Mouse (Mus musculus) spleen, adult 2 months (tissue): Measurements from ENCODE around the gene Klk1b4.
"Not testable (repeated sequence)": the region's sequence is repeated elsewhere in the genome, so short reads cannot be mapped to it uniquely, and the experiment has no call there.

Experiments used
- CTCF ChIP-seq: fragments of 200-500 bp; IDR thresholded peaks from 2 replicates; pipeline ENCODE4 v1.5.1; 2011; ENCODE audit warnings: mild to moderate bottlenecking, inconsistent platforms; ENCODE audit not compliant: insufficient read depth, insufficient read length, insufficient replicate concordance; ENCODE audit errors: extremely low read depth
- POLR2A ChIP-seq: fragments of 200-500 bp; IDR thresholded peaks from 2 replicates; pipeline ENCODE4 v1.6.1; 2011; ENCODE audit warnings: low read depth, low read length, inconsistent platforms

DNA sequence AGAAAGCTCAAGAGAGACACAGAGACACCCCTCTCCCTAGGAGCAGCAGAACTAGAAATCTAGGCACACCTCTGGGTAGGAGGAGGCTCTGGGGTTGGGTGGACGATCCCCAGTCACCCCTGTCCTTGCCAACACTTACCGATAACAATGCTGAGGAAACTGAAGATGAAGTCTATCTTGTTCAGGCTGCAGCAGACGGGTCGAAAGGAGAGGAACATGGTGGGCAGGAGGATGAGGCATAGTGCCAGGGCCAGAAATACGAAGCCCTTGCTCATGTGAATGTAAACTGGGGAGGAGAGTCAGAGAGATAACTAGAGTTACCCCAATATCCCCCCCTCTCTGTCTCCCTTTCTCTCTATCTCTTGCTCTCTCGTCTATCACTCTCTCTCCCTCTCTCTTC is 15.1 kb downstream of the Klk1b4 start:
- TF ChIP-seq POLR2A, CTCF: not testable (repeated sequence)
